Mouse (Mus musculus) embryonic facial prominence, embryonic 14.5 days (tissue): ENCODE data around the gene Ociad2. TPM values are rescaled to one million over a fixed set of nuclear protein-coding genes. Genes with fewer than 3 reads are reported as not detected.

ENCODE experiments used
- ATAC-seq: fragments of 200-750 bp; cut with Nextera tagmentation; 2 replicates; pipeline ENCODE4 v1.8.0; 2017; ENCODE audit warnings: low read depth, moderate number of reproducible peaks, moderate TSS enrichment
- DNase-seq: peaks from one replicate; pipeline ENCODE4 v3.0.0-alpha.2; 2015; ENCODE audit warnings: low spot score
- H3K27ac ChIP-seq: fragments of 300-500 bp; sonication (generic); replicated peaks from 2 replicates; pipeline ENCODE4 v1.5.1; 2014; ENCODE audit warnings: low read depth, mild to moderate bottlenecking, low read length, moderate library complexity
- H3K27me3 ChIP-seq: fragments of 300-500 bp; sonication (generic); replicated peaks from 2 replicates; pipeline ENCODE4 v1.6.1; 2014; ENCODE audit warnings: low read length; ENCODE audit not compliant: control insufficient read depth, insufficient read depth
- H3K36me3 ChIP-seq: fragments of 300-500 bp; sonication (generic); 2 replicates; pipeline ENCODE4 v1.6.1; 2014; ENCODE audit warnings: low read length, mixed read lengths; ENCODE audit not compliant: control insufficient read depth, insufficient read depth
- H3K4me1 ChIP-seq: fragments of 300-500 bp; sonication (generic); 2 replicates; pipeline ENCODE4 v1.6.1; 2014; ENCODE audit warnings: antibody characterized with exemption, low read length; ENCODE audit not compliant: control insufficient read depth, insufficient read depth
- H3K4me2 ChIP-seq: fragments of 300-500 bp; sonication (generic); 2 replicates; pipeline ENCODE4 v1.6.1; 2014; ENCODE audit warnings: low read depth, mild to moderate bottlenecking, low read length, moderate library complexity, mixed read lengths
- H3K4me3 ChIP-seq: fragments of 300-500 bp; sonication (generic); 2 replicates; pipeline ENCODE4 v1.5.1; 2014; ENCODE audit warnings: low read depth, mild to moderate bottlenecking, low read length
- H3K9ac ChIP-seq: fragments of 300-500 bp; sonication (generic); 2 replicates; pipeline ENCODE4 v1.6.1; 2014; ENCODE audit warnings: low read depth, mild to moderate bottlenecking, low read length, moderate library complexity, mixed read lengths
- H3K9me3 ChIP-seq: fragments of 300-500 bp; sonication (generic); 2 replicates; pipeline ENCODE4 v1.6.1; 2016; ENCODE audit warnings: low read length; ENCODE audit not compliant: control insufficient read depth
- WGBS: fragments of 180-500 bp; shearing (Covaris S2); extraction: QIAGEN DNeasy Blood & Tissue Kit; methylation state at CpG from one replicate; pipeline ENCODE4 v1.1.7; 2014; 5-methylcytosine and 5-hydroxymethylcytosine counted together
- polyA plus RNA-seq: library from polyadenylated mRNA; unstranded; fragments of >200 nt; fragmentation: Nextera tagmentation; extraction: Ambion mirVana; gene quantifications from 2 replicates; pipeline ENCODE4 v1.2.1, GENCODE M21; 2014

The Ociad2 gene
- polyA plus RNA-seq, 1 experiment from 2014 or later: 11.2 TPM

DNA sequence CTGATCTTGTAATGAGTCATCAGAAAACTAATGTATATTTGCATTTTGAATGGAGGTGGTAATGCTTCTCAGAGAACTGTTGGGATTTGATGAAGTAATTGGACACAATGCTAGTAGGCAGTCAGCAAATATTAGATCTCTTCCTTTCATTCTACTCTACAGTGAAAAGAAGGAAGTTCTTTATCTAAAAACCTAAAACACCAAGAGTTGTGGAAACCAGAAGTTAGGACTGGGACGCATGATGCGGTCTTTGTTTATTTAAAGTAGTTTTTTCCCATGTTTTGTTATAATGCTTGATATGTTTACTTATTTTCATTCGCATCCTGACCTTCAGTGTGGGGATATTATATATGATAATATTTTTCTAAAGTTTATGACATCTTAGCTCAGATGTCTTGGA lies 33.5 kb downstream of the Ociad2 start:
- Histone ChIP-seq H3K4me3 (no peak overlapping the region), H3K9me3 (no peaks in the 10 kb centered on the region), H3K27ac (no peak overlapping the region), H3K36me3 (peaks cover 86% of the 10 kb centered on the region), H3K4me2 (no peak overlapping the region), H3K9ac (no peak overlapping the region), H3K4me1 (no peaks in the 10 kb centered on the region), H3K27me3 (no peaks in the 10 kb centered on the region)
- DNase-seq (no peak), ATAC-seq (no peak)
- 94% methylated on average over 3 of the region's 3 CpGs for WGBS

DNA sequence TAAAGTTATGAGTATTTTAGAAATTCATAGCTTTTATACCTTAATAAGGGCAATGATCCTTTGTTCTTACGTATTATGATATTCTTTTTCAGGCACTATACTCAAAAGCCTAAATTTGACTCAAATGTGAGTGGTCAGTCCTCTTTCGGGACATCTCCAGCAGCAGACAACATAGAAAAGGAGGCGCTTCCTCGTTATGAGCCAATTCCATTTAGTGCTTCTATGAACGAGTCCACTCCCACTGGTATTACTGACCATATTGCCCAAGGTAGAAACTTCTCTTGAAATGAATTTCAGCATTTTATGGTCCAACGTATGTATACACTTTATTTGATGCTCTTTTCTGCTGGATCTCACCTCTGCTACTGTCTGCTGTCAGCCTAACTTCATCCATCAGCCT lies 34.3 kb downstream of the Ociad2 start:
- Histone ChIP-seq H3K27ac (no peak overlapping the region), H3K9ac (no peak overlapping the region), H3K4me3 (no peak overlapping the region), H3K4me1 (no peaks in the 10 kb centered on the region), H3K9me3 (no peaks in the 10 kb centered on the region), H3K4me2 (no peak overlapping the region), H3K36me3 (peaks cover 86% of the 10 kb centered on the region), H3K27me3 (no peaks in the 10 kb centered on the region)
- WGBS: 94% methylated on average over 6 of the region's 6 CpGs
- no peak for ATAC-seq
- DNase-seq: no peak

GRCm38 (mm10) chr5:73304507-73304906 lies 36.3 kb downstream of the Ociad2 start:
- H3K4me2 ChIP-seq: no peak overlapping the region
- H3K4me1 ChIP-seq: no peaks in the 10 kb centered on the region
- no peak overlapping the region for H3K9ac ChIP-seq
- H3K27me3 ChIP-seq: no peaks in the 10 kb centered on the region
- peaks cover 86% of the 10 kb centered on the region for H3K36me3 ChIP-seq
- no peaks in the 10 kb centered on the region for H3K9me3 ChIP-seq
- DNase-seq (no peak), ATAC-seq (no peak)
- H3K4me3 ChIP-seq: no peak overlapping the region
- no peak overlapping the region for H3K27ac ChIP-seq
- WGBS: 86% methylated on average over 12 of the region's 12 CpGs

DNA sequence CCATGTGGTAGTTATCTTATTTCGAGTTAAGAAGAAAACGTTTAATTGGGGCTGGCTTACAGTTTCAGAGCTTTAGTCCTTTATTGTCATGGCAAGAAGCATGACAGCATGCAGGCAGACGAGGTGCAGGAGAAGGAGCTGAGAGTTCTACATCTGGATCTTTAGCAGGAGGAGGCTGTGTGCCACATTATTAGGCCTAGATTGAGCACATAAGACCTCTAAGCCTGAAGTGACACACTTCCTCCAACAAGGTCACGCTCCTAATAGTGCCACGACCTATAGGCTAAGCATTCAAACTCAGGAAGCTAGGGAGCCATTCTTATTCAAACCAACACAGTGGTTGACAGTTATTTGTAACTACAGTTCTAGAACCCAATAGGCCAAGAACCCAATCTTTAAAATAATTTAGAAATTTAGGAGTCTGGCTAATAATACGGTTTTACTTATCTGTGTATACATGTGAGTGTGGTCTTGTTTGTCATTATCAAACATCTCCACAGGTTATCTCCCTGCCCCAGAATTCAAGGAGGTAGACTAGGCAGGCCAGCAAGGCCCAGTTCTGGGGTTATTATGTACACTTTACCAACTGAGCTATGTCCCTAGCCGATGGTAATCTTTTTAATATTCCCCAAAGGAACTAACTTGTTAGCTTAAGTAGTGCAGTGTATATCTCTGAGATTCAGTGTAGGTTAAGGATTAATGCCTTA lies 39.1 kb downstream of the Ociad2 start:
- Histone ChIP-seq H3K4me1 (no peaks in the 10 kb centered on the region), H3K36me3 (peaks cover 76% of the 10 kb centered on the region), H3K9ac (no peak overlapping the region), H3K4me3 (no peak overlapping the region), H3K27ac (no peak overlapping the region), H3K4me2 (no peak overlapping the region), H3K9me3 (no peaks in the 10 kb centered on the region), H3K27me3 (no peaks in the 10 kb centered on the region)
- ATAC-seq (no peak), DNase-seq (no peak)
- WGBS: 86% methylated on average over 7 of the region's 7 CpGs

DNA sequence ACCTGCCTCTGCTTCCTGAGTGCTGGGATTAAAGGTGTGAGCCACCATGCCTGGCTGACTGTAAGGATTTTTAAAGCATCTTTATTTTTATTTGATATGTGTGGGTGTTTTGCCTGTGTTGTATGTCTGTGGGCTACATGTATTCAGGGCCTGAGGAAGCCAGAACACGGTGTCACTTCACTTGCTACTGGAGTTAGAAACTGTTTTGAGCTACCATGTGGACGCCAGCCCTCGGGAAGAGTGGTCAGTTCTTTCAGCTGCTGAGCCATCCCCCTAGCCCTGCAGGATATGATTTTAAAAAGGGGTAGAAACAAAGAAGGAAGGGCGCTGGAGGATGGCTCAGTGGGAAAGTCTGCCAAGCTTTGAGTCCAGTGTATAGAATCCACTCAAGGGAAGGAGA lies 44.9 kb downstream of the Ociad2 start:
- ATAC-seq (no peak), DNase-seq (no peak)
- Histone ChIP-seq H3K27me3 (no peaks in the 10 kb centered on the region), H3K36me3 (peaks cover 48% of the 10 kb centered on the region), H3K4me1 (peaks cover 3% of the 10 kb centered on the region), H3K27ac (no peak overlapping the region), H3K4me3 (no peak overlapping the region), H3K9ac (no peak overlapping the region), H3K4me2 (no peak overlapping the region), H3K9me3 (no peaks in the 10 kb centered on the region)
- WGBS: 88% methylated on average over 4 of the region's 4 CpGs

DNA sequence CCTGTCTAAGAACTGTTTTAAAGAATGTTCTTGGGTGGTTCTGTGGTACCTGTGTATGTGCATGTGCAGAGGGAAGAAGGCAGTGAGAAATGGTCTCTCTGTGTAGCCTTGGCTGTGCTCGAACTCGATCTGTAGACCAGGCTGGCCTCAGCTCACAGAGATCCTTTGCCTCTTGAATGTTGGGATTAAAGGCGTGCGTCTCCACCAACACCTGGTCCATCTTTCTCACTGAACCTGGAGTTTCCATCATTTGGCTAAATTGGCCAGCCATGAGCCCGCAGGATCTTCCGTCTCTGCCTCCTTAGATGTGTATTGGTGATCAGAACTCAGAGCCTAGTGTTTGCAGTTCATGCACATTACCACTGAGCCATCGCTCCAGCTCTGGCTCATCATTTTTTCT lies 45.8 kb downstream of the Ociad2 start:
- Histone ChIP-seq H3K9ac (no peak overlapping the region), H3K9me3 (no peaks in the 10 kb centered on the region), H3K27ac (no peak overlapping the region), H3K4me2 (no peak overlapping the region), H3K27me3 (no peaks in the 10 kb centered on the region), H3K36me3 (peaks cover 39% of the 10 kb centered on the region), H3K4me3 (no peak overlapping the region), H3K4me1 (peaks cover 3% of the 10 kb centered on the region)
- 97% methylated on average over 7 of the region's 7 CpGs for WGBS
- ATAC-seq: no peak
- no peak for DNase-seq

- peaks cover 3% of the 10 kb centered on the region for H3K4me1 ChIP-seq
- H3K27me3 ChIP-seq: no peaks in the 10 kb centered on the region
- peak overlapping the region; percentile 98 for H3K4me3 ChIP-seq
- no peak for ATAC-seq
- peak overlapping the region; percentile 94; the same call in 1 of the 2 replicates for H3K27ac ChIP-seq
- WGBS: 11% methylated on average over 8 of the region's 8 CpGs
- no peaks in the 10 kb centered on the region for H3K9me3 ChIP-seq
- H3K36me3 ChIP-seq: peaks cover 30% of the 10 kb centered on the region
- peak overlapping the region; percentile 70 for H3K4me2 ChIP-seq
- DNase-seq: no peak
- peak overlapping the region; percentile 96 for H3K9ac ChIP-seq
These were observed 47.4 kb downstream of the Ociad2 start for GRCm38 (mm10) chr5:73293458-73293827.

GRCm38 (mm10) chr5:73292502-73293457 lies 48.0 kb downstream of the Ociad2 start, which contains the start of gene Ociad1:
TSS of gene Ociad1 (plus strand) at chr5:73292784.
- peak within 1 kb of the TSS; percentile 94 for H3K27ac ChIP-seq
- ATAC-seq (peak; percentile 99), DNase-seq (peak; percentile 99)
- H3K9ac ChIP-seq: peak within 1 kb of the TSS; percentile 96
- H3K36me3 ChIP-seq: peaks cover 24% of the 10 kb centered on the region
- H3K9me3 ChIP-seq: no peaks in the 10 kb centered on the region
- peak within 1 kb of the TSS; percentile 70 for H3K4me2 ChIP-seq
- under 1% methylated on average over 44 of the region's 58 CpGs for WGBS
- no peaks in the 10 kb centered on the region for H3K27me3 ChIP-seq
- peaks cover 3% of the 10 kb centered on the region for H3K4me1 ChIP-seq
- H3K4me3 ChIP-seq: peak within 1 kb of the TSS; percentile 98
